In genomic region chr5:118015669-118016068, GRCm38 (mm10) we compare ENCODE assay signal across 12 mouse cellular contexts. TPM values are rescaled to one million over a fixed set of nuclear protein-coding genes. Genes with fewer than 3 reads are reported as not detected.
"Had no signal": no experiment of that assay in that cellular context is flagged by ENCODE, and none has a peak within 500 bp of the region (broad histone marks: within the 10 kb centered on the region; RNA-seq: fewer than 3 reads in every experiment).

No protein-coding gene starts in this region.

- DNase-seq: lung, adult 18-20 months; thymus, adult 18-20 months; thymus, postnatal 14 days; thymus, postnatal 36 days had no signal

- ATAC-seq: midbrain, embryonic 16.5 days had no signal

- H3K27me3 ChIP-seq: neural tube, embryonic 12.5 days; stomach, embryonic 15.5 days had no signal

- H3K4me3 ChIP-seq: midbrain, embryonic 10.5 days; midbrain, embryonic 12.5 days; myocyte; neural tube, embryonic 12.5 days; stomach, embryonic 15.5 days had no signal

- H3K36me3 ChIP-seq: stomach, embryonic 15.5 days had no signal

- H3K9ac ChIP-seq: lung, embryonic 14.5 days; neural tube, embryonic 12.5 days; stomach, embryonic 15.5 days had no signal

- H3K4me1 ChIP-seq: stomach, embryonic 15.5 days had no signal

- H3K4me2 ChIP-seq: lung, embryonic 14.5 days; midbrain, embryonic 12.5 days; neural tube, embryonic 12.5 days; stomach, embryonic 15.5 days had no signal

- H3K9me3 ChIP-seq: midbrain, embryonic 10.5 days; midbrain, embryonic 12.5 days; neural tube, embryonic 12.5 days; stomach, embryonic 15.5 days had no signal

- H3K27ac ChIP-seq: midbrain, embryonic 12.5 days; neural tube, embryonic 12.5 days; stomach, embryonic 15.5 days had no signal

RNA-seq across cellular contexts. Expression of gene Tesc, which starts 11.9 kb away (rescaled TPM):
- total RNA-seq: megakaryocyte-erythroid progenitor cell, adult 5-6 weeks had no signal
